Mouse (Mus musculus): ENCODE results near the gene Glrx.
"Not testable (repeated sequence)": the region's sequence is repeated elsewhere in the genome, so short reads cannot be mapped to it uniquely, and the experiment has no call there.

Glrx gene

DNA sequence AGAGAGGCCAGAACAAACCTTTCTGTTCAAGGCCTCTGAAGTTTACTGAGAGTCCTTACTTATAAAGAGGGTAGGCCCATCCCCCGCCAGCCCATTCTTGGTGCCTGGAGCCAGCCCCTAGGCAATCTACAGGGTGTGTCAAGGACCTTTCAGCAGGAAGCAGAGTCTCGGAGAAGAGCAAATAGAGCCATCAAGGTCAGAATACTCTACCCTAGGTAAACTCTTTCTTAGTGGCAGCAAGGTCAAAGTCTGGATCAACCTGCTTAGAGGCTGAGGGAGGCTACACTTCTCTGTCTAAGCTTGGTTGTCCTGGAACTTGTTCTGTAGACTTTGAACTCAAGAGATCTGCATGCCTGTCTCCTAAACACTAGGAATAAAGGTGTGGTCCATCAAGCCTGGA, 4.2 kb upstream of the Glrx start:
- no peak for DNase-seq (ENCODE audit: low spot score)

DNA sequence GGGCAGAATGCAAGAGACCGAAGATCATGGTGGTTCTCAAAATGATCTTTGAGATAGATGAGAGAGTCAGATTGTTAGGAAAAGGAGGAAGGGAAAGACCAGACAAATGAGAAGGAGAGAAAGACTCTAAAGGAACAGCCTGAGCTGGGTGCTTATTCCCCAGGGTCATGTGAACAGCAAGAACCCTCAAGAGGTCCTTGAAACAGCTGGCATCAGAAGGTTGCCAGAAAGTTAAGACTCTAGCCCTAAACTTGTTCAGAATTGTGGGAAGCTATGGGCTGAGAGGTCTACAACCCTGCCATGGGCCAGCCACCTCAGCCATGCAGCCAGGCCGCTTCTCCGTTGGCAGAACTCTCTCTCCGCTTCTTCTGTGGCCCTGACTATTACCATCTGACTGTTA, 1.2 kb upstream of the Glrx start:
- no peak for DNase-seq (ENCODE audit: low spot score)

DNA sequence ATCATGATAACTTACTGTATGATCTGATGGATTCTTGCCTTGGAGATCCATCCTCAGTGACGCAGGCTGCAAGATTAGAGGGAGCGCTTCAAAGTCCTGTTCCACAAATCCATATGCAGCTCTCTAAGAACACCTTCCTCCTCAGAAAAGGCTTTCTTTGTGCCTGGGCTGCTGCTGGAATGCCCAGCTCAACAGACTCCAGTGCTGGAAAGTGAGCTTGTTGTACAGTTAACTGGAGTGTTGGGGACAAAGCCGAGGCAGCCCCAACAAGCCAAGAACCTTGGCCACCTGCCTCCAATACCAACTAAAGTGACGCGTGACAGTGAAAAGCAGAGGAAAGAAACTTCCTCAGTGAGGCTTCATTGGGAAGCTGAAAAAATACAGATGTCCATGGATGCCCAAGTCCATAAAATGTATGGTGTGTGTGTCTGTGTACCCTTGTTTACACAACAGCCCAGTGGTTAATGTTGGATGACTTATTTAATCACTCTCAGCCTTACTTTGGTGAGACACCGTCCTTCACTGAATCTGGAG, 1.2 kb downstream of the Glrx start:
- DNase-seq (ENCODE audit: low spot score): no peak

DNA sequence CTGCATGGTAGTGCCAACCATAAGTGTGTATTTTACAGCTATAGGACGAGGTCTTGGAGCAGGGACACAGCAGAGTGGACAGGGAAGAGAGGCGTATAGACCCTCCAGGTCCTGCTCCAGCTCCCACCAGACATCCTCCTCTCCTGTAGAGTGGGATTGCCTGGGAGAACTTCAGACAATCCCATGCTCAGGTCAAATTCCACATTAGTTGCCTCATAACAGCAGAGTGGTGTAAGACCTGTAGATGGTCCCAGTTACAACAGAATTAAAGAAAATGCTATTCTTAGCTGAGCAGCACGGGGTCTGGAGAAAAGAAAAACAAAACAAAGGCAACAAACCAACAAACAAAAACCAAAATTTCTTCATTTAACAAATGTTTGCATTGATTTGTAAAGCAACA, 2.3 kb downstream of the Glrx start:
- DNase-seq (ENCODE audit: low spot score): no peak

DNA sequence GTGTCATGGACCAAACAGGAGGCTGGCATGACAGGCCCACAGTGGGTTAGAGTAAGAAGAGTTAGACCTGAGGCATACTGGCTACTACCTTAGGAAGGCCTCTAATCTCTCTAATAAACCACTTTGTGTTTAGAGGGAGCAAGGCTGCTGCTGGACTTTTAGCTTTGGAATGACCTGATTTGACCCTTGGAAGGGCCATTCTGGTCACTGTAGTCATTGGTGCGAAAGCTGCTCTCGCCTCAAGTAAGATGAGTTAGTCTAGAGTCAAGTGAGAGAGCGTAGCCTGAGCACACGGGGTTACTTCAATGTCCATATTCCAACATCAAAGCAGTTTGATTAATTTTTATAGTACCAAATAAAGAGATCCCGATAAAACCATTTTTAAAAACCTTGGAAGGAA, 3.7 kb downstream of the Glrx start:
- no peak for DNase-seq (ENCODE audit: low spot score)

DNA sequence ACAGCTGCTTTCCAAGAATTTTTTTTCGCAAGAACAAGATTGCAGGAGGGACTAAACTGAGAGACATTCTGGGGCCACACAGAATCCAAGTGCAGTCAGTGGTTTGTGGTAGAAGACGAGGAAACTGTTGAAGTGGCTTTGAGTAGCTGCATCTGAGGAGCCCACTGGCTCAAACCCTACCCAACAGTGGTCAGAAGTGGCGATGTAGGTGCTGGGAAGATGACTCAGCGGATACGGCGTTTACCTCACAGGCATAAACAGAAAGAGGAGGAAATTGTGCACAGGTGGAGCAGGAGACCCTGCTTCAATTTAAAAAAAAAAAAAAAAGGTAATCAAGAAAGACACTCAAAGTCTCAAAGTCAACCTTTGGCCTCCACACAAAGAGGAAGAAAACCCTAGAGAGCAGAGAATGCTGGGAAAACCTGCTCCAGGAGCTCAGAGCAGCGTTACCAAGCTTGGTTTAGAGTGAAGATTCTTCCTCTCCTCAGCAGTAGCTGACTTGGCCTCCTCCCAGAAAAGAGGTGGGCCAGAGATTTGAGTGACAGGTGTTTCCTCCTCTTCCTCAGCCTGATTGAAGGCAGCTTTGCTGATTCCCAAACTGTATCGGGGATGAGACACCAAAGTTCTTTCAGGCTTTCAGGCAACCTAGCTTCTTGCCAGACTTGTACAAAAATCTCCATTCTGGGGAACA, 4.5 kb downstream of the Glrx start:
- no peak for DNase-seq (ENCODE audit: low spot score)

DNA sequence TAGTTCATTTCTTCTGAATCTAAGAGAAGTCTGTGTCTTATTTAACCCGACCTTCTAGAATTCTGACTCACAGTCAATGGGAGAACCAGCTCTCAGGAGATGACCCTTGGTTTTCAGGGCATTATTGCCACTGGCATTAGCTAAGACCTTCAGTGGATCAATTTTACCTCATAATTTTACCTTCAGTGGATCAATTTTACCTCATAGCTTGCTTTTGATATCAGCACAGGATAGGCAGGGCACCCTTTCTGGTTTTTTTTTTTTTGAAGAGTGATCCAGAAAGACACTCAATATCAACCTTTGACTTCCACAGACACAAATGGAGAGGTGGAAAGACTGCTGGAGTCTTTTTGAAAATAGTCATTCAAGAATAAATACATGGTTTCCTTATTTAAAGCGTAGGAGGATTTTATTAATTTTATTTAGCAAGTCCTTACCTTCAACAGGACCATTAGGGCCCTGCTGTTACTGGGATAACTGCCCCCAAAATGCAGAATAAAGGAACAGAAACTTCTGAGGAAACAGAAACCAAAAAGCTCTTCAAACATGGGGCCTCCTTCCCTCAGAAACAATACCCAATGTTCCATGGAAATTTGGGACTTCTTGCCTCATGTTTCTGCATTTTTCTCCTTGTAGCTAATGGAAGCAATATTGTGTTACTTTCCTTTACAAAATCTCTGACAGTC, 5.3 kb downstream of the Glrx start:
- no peak for DNase-seq (ENCODE audit: low spot score)

DNA sequence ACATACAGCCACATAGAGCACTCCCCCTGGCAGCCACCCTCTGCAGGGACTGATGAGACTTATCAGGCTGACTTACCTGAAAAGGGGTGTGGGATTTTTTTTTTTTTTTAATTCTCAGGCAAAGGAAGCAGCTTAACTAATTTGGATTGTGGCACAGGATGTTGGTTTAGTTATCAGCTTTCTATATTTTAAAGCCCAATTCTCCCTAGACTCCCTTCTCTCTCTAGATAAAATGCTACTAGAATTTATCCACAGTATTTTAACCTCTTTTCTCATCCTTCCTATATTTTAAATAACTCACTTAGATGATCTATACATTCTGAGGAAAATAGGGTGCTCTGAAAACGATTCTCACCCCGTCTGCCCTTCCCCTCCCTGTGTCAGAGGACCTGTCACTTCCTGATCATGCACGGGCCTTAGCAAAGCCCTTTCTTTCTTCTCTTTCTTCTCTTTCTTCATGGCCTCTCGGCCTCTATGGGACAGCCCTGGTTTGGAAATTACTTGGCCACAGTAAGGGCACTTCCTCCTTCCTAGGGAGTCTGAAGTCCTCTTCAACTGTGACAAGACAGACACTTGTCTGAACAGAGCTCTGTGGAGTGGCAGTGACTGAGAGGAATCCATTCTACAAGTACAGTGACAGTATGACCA, 6.0 kb downstream of the Glrx start:
- DNase-seq (ENCODE audit: low spot score): no peak

DNA sequence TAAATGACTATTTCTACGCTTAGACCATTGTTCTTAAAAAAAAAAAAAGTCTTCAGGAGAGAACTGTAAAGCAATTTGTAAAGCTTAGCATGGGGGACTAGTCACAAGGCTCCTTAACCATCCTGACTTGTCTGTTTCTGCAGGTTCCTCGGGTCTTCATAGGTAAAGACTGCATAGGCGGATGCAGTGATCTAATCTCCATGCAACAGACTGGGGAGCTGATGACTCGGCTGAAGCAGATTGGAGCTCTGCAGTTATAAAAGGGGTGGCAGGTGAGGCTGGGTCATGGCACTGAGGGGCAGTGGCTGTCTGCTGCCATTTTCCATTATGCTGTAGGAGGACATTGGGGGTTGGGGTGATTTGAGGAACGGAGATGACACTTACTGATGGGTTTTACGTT, 7.4 kb downstream of the Glrx start:
- no peak for DNase-seq (ENCODE audit: low spot score)

DNA sequence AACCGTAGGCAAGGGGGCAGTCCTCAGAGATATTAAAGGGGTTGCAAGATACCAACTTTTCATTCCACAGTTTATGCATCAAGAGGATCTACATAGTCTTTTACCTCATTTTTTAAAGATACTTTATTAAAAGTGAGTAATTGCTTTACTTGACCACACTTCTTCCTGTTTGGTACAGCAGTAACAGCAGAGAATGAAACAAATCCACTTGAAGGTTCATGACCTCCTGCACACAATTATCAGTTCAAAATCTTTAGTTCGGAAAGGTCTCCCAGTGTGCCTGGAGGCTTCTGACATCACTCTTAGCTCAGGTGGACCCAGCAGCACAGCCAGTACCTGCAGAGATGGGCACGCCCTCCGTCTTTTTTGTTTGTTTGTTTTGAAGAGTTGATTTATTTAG, 12.4 kb downstream of the Glrx start:
- DNase-seq (ENCODE audit: low spot score): no peak

DNA sequence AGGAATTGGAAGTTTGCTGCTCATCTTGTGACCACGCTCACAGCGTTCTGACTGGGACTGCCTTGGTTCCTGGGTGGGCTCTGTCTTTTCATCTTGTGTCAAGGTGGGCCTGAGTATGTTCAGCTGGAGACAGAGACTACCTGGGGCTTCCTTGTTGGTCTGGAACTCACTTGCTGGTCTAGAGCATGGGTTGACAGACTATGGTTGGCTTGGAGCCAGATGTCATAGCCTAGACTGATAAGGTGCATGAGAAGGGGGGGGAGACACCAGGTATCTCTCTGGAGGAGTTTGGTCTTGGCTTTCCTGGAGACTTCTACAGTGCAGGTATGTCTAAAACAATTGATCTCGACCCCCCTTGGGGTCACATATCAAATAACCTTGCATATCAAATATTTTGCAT, 13.4 kb downstream of the Glrx start:
- no peak for DNase-seq (ENCODE audit: low spot score)

DNA sequence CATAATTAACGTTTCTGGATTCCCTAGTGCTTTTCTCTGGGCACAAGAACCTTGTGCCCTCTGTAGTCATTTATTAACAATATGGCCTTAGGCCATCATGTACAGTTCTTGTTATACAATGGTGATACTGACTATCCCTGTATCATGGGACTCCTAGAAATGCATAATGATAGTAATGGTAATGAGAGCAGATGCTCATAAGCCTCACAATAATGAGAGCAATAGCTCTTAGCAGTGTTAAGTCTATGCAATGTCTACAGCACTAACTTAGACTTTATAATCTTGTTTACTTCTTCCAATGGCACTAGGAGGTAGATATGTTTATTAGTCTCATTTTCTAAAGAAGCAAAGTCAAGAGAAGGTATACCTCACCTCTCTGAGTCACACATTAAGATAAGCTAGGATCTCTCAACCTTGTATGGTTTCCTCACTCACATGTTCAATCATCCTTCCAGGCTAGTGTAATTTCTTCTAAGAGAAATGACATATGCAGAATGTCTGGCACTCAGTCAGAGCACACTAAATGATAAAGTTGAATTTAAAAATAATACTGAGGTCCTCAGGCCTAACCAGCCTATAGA, 19.7 kb downstream of the Glrx start:
- DNase-seq (ENCODE audit: low spot score): no peak

DNA sequence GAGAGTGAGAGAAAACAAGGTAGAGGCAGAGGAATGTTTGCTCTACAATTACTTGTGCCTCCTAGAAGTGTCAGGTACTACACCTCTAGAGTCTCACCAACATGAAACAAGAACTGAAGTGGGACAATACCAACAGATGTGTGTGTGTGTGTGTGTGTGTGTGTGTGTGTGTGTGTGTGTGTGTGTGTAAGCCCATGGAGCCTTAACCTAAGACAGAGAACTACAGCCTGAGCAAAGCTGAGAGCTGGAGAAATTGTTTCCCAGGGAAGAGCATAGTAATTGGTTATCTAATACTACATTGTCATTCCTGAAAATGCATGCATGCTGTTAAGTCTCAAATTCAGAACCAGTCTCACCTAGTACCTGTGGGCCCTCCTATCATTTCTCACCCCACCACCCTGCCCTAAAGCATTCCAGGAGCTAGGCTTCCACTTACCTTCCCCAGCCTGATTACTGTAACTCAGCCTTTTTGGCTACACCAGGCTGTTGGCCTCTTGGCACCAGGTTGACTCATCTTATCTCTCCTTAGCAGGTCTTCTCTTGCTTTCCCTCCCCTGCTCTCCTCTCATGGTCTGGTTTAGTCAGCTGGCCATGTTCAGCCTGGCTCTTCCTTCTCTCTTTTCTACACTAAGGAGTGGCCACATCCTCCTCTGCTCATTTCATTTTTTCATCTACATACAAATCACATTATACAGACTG, 26.0 kb downstream of the Glrx start:
- DNase-seq (ENCODE audit: low spot score): no peak

DNA sequence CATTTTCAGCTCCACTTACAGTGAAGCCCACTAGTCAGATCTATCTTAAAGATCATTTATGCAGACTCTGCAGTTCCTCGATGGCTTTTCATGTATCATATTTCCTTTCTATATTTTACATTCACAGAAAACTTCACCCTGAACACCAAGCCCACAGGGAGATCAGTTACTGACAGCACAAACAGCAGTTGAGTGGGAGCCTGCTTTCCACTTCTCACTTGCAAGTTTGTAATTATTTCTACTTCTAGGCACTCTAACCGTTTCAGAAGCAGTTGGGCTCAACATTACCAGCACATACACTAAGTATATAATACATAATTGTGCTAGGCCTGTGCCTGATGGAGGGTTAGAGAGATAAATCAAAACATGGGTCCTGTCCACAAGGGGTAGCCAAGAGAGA, 28.2 kb downstream of the Glrx start:
- no peak for DNase-seq (ENCODE audit: low spot score)

DNA sequence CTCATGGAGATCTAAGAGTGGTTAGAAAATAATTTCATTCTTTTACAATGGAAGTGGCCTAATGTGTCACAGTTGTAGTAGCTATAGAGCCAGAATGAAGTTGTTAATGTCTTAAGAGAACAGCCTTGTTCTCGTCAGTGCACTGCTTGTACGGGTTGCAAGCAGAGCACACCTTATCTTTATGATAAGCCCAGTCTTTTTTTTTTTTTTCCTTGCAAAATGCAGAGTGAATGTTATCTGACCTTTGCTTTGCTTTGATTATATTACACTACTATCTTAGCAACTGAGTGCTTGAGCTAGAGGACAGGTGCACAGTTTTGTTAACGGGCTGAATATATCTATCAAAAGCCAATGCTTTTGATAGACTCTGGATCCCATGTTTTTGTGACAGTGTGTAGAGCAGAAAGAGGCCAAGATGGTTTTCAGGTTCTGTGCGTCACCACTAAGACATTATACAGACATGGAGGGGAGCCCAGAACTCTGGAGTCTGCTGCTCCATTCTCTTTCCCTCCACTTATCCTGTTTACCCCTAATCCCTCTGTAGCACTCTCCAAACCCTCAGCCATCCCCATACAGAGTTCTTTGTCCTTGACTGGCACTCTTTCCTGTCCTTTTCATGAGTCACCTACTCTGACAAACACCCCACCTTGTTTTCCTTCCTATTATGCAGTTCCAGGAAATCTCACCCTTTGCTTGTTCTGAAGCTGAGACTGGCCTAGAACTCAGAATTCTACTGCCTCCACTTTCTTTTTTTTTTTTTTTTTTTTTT, 35.1 kb downstream of the Glrx start:
- DNase-seq (ENCODE audit: low spot score): no peak

DNA sequence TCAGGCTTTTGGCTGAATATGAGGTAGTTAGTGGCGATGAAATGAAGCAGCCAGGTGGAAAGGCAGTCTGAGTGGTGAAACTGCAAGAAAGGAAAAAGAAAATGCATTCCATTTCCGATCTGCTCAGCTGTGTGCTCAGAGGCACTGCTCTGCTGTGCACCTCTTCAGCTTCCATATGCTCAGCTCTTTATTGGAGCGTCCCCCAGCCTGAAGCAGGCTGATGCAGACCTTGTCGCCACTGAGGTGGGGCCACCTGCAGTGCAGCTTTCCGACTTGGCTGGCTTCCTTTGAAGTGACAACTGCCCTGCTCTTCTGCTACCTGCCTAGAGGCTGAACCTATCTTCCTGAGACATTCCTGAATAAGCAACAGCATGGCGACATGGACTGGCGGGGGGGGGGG, 36.5 kb downstream of the Glrx start:
- DNase-seq (ENCODE audit: low spot score): not testable (repeated sequence)

DNA sequence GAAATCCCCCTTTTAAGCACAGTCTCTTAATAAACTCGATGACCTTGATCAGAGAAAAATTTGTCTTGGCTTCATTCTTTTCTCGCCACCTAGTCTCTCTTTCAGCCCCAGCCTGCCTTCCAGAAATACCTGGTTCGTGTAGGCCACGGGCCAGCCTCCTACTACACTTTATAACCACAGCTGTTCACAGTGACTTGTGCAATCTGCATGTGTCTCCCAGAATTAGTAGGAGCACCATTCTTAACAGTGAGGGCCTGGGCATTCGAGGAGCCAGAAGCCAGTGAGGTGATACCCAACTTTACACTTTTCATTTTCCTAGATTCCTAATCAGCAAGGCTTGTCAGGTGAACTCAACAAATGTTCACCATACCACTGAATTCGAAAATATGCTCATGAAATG, 36.9 kb downstream of the Glrx start:
- no peak for DNase-seq (ENCODE audit: low spot score)

DNA sequence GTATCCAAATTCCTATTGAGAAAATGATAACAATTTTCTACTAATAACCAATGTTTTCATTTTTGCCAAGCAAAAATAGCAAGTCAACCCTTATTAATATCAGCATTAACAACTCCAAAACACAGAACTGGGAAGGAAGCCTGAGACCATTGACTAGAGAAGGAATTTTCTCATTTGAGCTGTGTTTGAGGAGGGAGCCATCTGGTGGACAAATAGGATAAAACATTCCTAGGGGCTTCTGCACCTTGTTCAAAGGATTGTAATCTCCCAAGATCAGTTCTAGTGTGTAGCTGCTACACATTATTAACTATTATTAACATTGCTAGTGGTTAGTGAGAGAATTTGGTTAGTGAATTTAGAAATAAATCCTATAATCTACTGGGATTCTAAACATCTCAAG, 38.2 kb downstream of the Glrx start:
- DNase-seq (ENCODE audit: low spot score): no peak

DNA sequence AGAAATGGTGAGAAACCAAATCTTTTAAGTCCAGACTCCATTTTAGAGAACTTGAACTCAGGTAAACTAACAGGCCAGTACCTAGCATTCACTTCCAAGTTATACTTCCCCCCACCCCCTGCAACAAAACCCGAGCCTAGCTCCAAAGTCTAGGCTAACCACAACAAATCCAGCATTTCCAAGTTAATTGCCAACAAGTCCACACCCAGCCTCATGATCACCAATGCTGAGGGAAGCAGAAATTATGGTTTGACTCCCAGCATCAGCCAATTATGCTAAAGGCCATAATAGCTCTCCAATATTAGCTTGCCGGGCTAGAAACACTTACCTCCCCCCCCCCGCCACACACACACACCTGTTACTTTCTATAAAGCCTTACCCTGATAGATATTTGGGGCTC, 40.1 kb downstream of the Glrx start:
- no peak for DNase-seq (ENCODE audit: low spot score)

DNA sequence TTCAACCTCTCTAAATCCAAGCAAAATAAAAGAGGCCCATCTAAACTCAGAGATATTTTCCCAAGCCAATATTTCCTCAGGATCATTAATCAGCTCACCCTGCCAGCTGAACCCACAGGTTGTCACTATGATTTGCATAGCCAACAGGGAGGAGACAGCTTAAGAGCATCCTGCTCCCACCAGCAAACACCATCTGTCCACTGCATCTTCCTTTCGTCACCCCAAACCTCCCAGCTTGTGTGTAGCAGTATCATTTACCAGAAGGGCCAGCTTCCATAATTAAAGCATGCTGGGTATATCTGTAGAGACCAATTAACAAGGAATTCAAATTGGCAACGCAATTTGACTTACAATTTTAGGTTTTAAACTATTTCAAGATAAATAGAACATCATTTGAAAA, 40.8 kb downstream of the Glrx start:
- DNase-seq (ENCODE audit: low spot score): no peak

DNA sequence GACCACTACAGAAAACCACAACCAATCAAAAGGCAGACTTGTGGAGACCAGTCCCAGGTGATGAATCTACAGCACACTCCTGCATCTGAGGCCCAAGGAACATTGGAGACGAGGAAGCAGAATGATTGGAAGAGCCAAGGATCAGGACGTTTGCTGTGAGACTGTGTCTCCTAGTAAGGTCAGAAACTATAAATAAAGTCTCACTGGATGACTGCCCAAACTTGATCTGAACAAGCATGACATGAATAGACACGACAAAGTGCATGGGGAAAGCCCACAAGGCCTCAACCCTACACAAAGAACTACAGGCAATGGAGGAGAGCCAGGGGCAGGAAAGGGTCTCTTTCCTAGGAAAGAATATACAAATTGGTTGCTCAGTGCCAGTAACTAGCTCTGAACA, 44.1 kb downstream of the Glrx start:
- DNase-seq (ENCODE audit: low spot score): no peak

DNA sequence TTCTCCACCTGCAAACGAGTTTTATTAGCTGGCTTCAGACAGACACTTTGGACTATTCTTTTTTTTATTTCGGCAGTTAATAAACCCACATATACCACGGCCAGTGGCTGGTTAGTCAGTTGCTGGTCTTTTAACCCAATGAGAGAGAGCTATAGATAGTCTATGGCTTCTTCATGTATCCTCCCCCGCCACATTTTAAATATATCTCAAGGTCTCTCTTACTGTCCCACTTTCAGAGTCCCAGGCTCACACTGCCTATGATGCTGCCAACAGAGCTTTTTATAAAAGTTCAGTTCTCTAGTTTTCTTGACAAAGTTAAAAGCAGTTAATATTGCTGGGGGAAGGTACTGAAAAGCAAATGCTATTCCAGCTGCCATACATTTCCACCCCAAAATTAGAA, 52.2 kb downstream of the Glrx start:
- DNase-seq (ENCODE audit: low spot score): no peak
